Mouse (Mus musculus) hematopoietic stem cell, adult 5-6 weeks (primary cell): ENCODE data around the gene Btbd18. TPM values are rescaled to one million over a fixed set of nuclear protein-coding genes. Genes with fewer than 3 reads are reported as not detected.

Experiments used
- ATAC-seq, 2 experiments: fragments of 125-278 bp in 1 of 2; replicated peaks in 1 of 2; 2 replicates each; pipeline ENCODE4 v1.8.0; 2016 to 2017; ENCODE audit warnings: inconsistent platforms in 2 of 2, mild to moderate bottlenecking in 2 of 2, moderate number of reproducible peaks in 2 of 2, low read depth in 1 of 2, moderate TSS enrichment in 1 of 2; ENCODE audit not compliant: low FRiP score in 2 of 2, poor library complexity in 2 of 2, severe bottlenecking in 2 of 2, insufficient read depth in 1 of 2, low TSS enrichment in 1 of 2
- total RNA-seq: library from RNA; stranded (forward); fragments of 172-1452, 232-1000 nt; gene quantifications from 2 replicates; pipeline ENCODE4 v1.2.3, GENCODE M21; 2017

Gene Btbd18
- total RNA-seq, 1 experiment from 2014 or later: not detected

DNA sequence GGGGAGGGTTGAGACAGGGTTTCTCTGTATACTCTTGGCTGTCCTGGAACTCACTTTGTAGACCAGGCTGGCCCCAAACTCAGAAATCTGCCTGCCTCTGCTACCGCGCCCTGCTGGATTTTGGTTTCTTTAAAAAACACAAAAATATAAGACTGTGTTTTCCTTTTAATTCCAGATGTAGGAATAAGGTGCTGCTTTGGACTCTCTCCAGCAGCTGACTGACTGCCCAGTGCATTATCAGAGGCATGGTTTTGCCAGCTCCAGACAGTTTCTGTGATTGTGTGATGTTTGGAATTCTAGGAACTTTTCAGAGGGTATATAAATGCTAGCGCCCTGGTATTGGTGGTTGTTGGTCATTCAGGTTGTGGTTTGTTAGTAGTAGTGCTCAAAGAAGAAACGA lies 58.5 kb downstream of the Btbd18 start:
- ATAC-seq: no peak

Other genes starting within 250 kb of the Btbd18 start
- 268 and 404 TPM in 2 replicates for gene Calcrl, start 233.7 kb upstream of the Btbd18 start, total RNA-seq
- 44.3 and 63.1 TPM in 2 replicates for gene Tfpi, start 182.3 kb upstream of the Btbd18 start, total RNA-seq
- gene Ctnnd1, start 8.3 kb upstream of the Btbd18 start, total RNA-seq: 24.5 and 32.2 TPM in 2 replicates
- gene Selenoh, start 11.7 kb downstream of the Btbd18 start, total RNA-seq: 81.5 and 84.4 TPM in 2 replicates
- gene Gm28635, start 19.0 kb downstream of the Btbd18 start, total RNA-seq: not detected in 2 replicates
- 25.0 and 28.6 TPM in 2 replicates for gene Med19, start 19.3 kb downstream of the Btbd18 start, total RNA-seq
- gene Tmx2, start 20.1 kb downstream of the Btbd18 start, total RNA-seq: 48.9 and 55.8 TPM in 2 replicates
- gene Zdhhc5, start 56.1 kb downstream of the Btbd18 start, total RNA-seq: 30.1 and 33.2 TPM in 2 replicates
- gene Clp1, start 68.3 kb downstream of the Btbd18 start, total RNA-seq: 37.4 and 38.4 TPM in 2 replicates
- 0.25 and 0.50 TPM in 2 replicates for gene Ypel4, start 75.0 kb downstream of the Btbd18 start, total RNA-seq
- gene Gm19426, start 84.6 kb downstream of the Btbd18 start, total RNA-seq: 2.0 TPM in 1 of 2 replicates, not detected in the other
- 0.63 TPM in 1 of 2 replicates, not detected in the other for gene Serping1, start 116.4 kb downstream of the Btbd18 start, total RNA-seq
- gene Ube2l6, start 139.7 kb downstream of the Btbd18 start, total RNA-seq: 39.4 and 43.4 TPM in 2 replicates
- gene Smtnl1, start 163.6 kb downstream of the Btbd18 start, total RNA-seq: 1.1 TPM in 2 replicates
- 20.7 and 27.7 TPM in 2 replicates for gene Timm10, start 167.9 kb downstream of the Btbd18 start, total RNA-seq
- gene Slc43a1, start 179.8 kb downstream of the Btbd18 start, total RNA-seq: 16.4 and 23.5 TPM in 2 replicates
- gene Rtn4rl2, start 227.6 kb downstream of the Btbd18 start, total RNA-seq: not detected in 2 replicates